Mouse (Mus musculus) gastrocnemius, adult 8-10 months (tissue): ENCODE data around the gene Kcnk10. TPM values are rescaled to one million over a fixed set of nuclear protein-coding genes. Genes with fewer than 3 reads are reported as not detected.

Experiments used
- DNase-seq, 2 experiments: peaks; one replicate each; pipeline ENCODE4 v3.0.0; 2022; ENCODE audit warnings: low spot score in 2 of 2
- total RNA-seq, 4 experiments: library from RNA; stranded (reverse); gene quantifications; 2 replicates each; pipeline ENCODE4 v1.2.4; 2022

The Kcnk10 gene
- total RNA-seq, 4 experiments from 2014 or later, result not detected

DNA sequence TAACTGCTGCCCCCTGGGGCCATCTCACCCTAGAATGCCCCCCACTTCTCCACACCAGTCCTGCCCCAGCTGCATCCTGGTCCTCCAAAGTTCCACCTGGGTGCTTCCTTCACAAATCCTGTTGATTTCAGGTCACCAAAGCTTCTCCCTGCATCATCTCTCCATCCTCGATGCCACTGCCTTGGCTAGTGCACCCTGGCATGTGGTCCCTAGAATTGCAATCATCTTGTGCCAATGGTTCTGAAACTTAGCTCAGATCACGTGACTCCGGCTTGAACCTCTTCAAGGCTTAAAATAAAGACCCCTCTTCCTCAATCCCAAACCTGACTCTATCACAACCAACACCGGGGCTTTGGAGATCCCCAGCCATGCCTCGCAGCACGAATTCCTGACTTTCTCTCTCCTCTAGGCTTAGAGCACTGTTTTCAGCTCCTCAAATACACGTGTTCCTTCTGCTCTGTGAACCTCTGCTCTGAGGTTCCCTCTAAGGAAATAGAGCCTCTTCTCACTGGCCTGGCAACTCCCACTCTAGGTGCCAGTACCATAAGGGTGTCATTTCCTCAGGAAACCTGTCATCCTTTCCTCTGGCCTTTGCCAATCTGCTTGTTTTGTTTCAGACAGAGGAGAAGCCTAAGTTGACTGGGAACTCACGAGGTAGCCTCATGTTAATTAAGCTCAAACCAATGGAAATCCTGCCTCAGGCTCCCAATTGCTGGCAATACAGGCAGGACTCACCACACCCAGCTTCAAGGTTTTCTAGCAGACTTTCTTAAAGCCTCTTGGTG is 6.0 kb downstream of the Kcnk10 start:
- DNase-seq, result no peak

DNA sequence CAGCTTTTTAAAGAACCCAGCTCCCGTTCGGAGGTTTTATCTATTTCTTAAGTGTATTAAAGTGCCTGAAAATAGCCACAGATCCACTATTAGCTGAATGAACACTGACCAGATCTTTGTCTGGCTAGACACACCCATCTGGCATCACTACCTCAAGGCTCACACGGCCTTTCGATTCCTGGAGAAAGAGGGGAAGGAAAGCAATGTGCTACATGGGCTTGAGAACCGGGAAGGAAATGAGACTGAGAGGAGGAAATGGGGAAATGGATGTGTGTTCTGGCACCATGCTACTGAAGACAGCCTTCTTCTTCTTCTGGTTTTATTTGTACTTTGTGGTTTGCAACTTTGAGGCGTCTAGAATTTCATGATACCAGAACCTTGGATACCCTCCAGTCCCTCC is 8.7 kb downstream of the Kcnk10 start:
- no peak for DNase-seq

DNA sequence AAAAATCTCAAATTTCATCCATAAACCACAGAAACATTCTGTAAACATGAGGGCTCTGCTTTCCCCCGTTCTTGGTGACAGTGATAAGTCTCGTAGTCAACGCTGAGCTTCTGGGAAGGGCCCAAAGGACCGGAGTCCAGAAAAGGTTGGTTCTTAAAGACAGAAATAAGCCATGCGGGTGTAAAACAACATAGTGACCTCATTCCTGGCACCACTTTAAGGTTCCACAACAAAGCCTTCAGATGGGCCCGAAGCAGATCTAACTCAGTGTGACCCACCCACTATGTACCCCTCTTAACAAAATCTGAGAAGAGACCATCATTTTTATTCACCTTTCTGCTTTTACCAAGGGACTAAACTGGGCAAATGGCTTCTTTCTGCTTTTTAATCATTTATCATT is 10.2 kb downstream of the Kcnk10 start:
- no peak for DNase-seq

DNA sequence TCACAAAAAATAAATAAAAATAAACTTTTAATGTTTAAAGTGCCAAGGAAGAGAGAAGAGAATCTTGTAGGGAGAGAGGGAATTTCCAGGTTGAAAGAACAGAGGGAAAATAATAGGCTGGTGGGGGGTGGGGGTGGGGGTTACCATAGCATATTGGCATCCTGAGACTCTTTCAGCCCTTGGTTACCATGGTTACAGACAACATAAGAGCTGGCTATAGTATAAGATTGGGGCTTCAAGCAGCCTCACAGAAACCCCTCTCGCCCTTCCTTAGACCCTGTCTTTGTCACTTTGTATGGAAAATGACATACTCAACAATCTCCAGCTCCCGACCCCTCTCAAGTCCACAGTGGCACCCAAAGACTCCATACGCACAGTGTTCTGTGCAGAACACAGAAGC is 13.7 kb downstream of the Kcnk10 start:
- DNase-seq, result no peak

DNA sequence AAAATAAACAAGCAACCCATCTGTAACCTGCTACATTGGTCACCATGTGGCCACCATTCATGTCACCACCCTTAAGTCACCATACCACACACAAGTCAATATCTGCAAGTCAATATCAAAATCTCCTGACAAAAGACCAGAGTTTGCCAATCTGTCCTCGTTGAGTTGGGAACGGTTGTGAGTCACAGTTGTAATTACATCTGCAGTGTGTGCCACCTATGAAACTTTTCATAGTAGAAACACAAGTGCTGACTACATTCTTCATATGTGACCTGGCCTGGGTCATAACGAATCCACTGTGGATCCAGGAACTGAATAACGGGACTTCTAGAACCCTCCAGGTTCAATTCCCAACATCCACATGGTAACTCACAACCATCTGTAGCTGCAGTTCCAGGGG is 14.8 kb downstream of the Kcnk10 start:
- DNase-seq, result no peak

DNA sequence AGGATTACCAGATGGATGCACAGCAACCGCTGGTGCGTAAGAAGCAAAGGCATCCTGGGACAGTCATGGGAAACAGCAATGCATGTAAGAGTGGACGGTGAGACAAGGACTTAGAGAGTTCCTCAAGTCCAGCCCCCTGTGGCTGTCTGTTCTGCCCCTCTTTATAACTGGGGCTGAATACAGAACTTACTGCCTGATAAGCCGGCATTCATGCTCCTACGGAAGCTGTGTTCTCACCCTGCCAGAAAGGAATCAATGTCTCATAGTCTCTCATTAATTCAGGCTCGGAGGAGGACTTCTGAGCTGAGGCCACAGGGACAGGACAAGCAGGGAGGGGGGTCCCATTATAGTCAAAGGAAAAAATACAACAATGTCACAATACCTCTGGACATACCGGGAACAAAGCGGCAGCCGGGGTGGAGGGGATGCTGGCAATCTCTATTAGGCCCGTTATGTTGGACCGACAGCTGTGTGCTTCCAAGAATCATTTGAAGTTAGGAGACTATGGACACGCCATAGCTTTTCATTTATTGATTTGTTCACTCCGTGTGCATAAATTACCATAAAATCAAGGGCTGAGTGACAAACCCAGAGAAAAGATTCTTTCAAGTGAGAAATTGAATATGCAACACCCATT is 15.7 kb downstream of the Kcnk10 start:
- DNase-seq, result no peak

DNA sequence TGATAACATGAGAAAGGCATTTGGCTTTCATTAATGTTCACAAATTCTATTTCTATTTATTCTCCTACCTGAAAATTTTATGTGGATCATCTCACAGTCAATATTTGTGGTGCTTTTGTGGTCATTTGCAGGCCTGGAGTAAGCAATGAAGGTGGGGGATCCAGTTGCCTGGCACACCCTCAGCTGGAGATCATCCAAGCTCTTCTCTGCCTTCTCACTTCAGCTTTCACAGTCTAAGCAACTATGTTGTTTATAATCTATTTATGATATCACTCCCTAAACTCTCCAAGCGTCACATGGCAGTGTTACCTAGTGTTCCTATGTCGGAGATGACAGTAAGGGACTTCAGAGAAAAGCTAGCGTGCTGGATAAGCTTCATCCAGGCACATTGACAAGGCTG is 18.1 kb downstream of the Kcnk10 start:
- DNase-seq, result no peak

DNA sequence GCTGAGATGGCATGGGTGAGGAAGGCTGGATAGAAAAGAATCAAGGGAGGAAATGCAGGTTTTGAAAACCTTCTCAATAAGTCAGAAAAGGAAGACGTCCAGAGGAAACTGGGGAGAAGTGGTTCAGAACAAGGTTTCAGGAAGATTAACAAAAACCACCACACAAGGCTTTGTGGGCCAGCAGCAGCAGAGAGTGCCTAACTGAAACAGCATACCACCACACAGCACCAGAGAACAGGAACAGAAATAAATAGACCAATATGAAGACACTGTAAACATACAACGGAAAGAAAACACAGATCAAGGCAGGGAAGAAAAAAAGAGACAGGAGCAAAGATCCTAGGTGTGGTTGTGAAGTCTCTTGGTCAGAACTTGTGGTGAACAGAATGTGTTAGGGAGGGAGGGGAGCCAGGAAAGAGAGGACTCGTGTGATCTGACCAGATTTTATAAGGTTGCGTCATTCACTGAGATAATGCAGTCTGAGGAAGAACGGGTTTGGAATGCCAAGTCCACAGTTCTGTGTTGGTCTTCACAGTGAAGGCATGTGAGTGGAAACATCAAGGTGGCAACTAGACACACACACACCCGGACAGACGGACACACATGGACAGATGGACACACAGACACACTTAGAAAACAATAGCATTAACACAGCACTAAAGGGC is 21.0 kb downstream of the Kcnk10 start:
- DNase-seq, result no peak

DNA sequence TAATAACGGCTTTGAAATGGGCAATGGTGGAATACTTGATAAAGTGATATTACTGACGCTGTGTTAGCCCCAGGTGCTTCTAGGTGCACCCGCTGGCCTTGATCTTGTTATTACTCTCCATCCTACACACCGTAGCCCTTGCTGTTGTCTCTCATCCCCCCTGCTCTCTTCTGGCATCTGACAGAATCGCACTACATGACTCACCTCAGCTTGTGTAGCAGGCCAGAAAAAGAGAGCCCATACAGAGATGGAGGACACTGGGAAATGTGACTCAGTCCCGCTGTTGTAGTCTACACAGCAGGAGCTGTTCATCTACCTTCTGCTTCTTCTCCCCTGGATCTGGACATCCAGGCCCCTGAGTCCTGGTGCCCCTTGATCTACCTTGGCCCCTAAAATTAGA is 28.1 kb downstream of the Kcnk10 start:
- DNase-seq, result no peak

DNA sequence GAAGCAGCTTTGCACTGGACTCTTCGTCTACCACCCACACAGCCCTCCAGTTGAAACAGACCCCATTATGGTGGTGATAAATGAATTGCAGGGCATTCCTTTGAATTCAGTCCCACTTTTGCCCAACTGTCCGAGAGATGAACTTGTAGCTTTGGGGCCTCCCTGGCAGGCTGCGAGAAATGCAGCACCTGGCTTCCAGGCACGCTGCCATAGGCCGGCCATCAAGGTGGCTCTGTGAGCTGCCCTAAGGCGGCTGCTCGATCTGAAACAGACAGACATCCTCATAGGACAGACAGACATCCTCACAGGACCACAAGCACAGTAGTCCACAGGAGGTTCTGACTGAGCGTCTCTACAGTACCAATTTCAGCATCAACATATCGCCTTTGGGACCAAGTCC is 30.0 kb downstream of the Kcnk10 start:
- DNase-seq, result no peak

DNA sequence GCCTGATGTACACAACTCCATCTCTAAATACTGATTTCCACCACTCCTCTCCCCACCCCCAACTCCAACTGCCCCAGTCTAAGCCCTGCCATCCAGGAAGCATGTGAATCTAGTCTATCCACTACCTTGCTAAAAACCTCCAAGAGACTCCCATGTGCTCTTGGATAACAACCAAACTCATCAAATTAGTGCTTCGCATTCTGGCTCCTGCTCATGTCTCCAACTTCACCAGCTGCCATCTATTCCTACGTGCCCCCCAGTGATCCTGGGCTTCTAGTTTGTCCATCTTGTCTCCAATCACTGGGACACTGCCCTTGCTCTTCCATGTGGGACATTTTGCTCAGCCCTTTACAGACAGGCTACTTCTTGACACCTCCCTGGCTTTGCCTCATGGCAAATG is 32.2 kb downstream of the Kcnk10 start:
- DNase-seq, result no peak

DNA sequence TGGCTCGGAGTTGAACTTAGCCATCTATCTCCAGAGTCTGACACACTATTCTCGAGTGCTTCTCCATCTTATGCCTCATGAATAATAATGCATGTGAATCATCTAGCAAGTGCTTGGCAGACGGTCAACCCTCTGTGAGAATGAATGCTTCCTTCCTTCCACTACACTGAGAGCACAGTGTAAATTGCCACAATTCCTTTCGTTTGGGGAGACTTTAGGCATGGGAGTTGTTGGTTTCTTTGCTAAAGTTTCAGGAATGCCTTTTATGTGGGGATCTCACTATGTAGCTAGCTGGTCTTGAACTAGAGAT is 32.9 kb downstream of the Kcnk10 start:
- no peak for DNase-seq

DNA sequence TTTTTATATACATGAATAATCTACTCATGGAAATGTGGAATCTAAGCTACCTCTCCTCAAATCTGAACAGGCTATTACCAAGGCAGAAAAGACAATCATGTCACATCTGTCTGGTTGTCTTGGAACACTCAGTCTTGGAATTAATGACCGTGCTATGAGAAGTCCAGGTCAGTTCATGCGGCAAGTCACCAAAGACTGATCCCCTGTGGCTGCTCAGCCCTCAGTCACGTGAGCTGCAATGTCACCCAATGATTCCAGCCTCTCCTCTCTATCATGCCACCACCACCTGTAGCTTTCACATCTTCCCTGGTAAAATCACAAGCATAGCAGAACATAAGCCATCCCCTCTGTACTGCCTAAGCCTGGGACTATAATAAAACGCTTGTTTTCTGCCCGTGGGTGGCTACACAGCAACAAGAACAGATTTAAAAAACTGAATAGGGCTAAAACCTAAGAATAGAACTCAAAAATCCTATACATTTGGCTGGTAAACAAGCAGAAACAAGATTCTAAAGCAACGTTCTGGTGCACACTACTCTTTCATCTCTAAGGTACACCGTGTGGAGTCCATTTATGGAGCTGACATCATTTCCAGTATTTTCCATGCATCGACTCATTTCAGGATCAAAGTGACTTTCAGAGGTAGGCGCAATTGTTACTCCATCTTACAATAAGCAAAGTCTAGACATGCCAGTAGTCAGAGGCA is 33.4 kb downstream of the Kcnk10 start:
- no peak for DNase-seq

DNA sequence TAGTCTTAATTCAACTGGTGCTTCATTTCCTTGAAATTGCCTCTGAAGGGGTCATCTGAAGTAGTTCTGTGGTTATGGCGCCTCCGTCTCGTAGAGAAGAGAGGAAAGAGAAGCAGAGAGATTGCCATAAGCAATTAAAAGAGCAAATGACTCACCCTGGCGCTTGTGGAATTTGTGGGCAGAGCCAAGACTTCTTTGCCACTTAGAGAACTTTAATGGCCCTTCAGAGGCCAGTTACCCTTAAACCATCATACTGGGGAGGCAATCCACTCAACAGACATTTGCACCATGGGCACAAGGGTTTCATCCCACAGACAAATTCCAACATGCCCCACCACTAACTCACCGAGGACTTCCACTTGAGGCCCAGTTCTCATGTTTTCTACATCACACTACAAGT is 41.4 kb downstream of the Kcnk10 start:
- DNase-seq, result no peak

DNA sequence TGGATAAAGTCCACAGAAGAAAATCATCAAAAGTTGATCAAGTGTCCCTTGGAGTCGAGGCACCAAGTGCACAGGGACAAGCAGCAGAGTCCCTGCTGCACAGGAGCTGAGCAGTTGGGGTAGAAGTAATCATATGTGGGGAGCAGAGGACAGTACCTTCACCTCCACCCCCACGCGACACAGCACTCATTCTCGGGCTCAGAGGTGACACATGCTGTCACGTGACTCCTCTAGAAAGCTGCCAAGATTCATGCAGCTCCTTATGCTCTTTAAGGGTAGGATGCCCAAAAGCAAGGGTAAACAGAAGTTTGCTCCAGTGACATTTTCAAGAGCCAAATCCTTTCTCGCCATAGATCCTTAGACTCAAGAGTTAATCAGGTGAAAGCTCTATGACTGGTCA is 42.1 kb downstream of the Kcnk10 start:
- DNase-seq, result no peak

DNA sequence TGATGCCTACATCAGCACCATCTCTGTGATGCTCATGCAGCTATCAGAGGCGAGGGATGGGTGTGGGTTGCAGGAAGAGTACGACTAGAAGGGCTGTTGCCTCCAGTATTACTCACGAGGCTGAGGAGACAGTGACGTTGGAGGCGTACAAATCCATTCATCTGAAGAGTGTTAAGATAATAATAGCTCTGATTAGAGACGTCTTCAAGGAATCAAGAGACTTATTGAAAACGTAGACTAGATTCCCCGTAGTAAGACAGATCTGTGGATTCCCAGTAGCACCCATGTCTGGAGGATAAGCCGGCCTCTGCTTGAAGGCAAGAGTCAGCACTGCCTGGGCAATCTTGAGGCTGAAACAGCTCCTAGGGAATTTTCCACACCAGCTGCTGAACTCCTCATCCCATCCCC is 42.6 kb downstream of the Kcnk10 start:
- no peak for DNase-seq

DNA sequence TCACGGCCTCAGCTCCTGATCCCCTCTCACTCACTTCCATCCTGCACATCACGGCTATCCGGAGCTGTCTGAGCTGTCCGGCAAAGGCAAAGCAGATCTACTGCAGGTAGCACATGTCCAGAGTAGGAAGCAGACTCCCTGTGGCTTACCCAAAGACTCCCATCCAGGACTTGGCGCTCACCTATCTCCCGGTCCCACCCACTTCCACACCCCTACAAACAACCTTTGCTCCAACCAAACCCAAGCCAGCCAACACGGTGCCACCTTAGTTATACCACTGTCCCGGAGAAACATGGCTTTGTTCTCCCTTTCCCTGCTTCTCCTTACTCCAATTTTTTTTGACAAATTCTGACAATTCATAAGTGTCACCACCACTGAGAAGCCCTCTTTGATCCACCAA is 49.5 kb downstream of the Kcnk10 start:
- no peak for DNase-seq

DNA sequence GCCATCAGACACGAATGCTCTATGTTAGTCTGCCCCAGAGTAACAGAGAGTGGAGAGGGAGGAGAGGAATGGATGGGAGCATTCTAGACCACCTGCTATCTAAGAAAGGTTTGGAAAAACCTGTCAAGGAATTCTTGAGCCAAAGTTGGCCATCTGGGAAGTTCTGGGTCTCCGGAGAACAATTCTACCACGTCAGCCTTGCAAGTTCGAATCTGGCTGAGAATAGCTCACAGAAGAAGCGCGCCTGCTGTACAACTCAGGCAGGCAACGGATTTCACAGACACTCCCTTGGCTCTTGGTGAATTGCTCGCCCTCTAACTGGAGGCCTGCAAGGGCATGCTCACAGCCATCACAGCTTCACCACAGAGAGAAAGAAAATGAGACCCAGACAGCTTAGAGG is 52.7 kb downstream of the Kcnk10 start:
- no peak for DNase-seq

DNA sequence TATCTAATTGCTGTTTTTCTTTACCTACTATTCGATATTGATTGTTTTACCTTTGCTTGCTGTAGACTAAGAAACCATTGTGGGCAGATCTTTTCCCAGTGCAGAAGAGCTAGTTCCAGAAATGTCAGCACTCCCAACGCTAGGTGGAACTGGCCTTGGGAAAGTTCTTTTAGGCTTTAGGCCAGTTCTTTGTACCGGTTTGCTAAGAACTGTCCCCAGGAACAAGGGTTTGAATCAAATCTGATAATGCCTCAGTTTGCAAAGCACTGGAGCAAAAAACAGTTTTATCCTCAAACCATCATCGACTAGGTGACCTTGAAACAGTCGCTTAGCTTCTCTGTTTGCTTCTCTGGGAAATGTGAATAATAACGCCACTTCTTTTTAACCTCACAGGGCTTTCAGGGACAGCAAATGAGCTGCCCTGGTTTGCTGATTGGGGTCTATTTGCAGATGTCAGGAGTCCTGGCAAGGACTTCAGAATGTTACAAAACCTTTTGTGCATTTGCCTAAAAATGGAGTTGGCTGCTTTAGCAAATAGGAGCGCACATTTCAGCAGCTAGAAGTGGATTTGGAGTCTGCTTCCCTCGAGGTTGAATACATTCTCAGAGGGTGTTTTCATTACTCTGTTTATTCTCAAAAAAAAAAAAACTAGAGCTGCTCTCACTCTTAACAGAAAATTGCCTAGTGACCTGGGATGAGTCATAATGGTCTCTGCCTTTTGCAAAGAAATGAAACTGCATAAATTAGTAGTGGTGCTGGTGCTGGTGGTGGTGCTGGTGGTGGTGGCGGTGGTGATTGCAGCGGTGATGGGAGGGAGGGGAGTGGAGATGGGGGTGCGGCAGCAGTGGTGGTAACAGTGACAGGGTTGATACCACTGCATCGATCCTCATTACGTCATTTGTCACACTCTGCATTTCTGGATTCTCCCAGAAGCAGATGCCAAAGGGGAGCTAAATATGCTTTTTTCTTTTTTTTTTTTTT is 53.5 kb downstream of the Kcnk10 start:
- no peak for DNase-seq

DNA sequence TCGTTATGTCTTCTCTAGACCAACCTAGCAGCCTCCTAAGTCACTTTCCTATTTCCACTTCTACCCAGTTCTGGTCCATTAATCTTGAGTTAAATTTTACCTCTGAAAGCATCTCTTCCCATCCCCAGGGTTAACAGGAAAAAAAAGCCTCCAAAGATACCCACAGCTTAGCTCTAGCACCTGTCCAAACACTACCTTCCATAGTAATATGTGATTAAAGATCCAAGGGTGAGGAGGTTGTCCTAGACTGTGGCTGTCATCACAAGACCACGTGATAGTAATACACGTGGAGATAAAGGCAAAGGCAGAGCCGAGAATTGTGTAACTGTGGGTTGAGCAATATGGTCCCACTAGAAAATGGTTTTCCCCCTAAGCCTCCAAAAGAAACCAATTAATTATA is 56.8 kb downstream of the Kcnk10 start:
- no peak for DNase-seq

DNA sequence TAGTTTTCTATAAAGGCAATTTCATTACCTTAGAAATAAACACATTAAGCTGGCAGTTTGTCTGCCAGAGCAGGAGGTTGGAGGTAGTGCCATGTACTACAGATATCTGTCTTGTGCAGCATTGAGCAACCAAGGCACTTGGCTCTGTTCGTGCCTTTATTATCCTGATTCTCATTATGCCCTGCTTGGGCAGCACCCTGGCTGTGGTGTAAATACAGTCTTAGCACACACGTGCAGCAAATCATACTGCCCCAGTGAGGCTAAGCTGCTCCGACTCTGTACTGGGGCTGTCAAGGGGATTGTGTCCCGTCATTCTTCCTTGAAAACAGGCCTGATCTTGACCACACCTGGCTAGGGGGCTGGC is 57.6 kb downstream of the Kcnk10 start:
- DNase-seq, result no peak
